Mouse (Mus musculus) G1E (cell line): ENCODE measurements around the gene Rasgef1b. TPM values are rescaled to one million over a fixed set of nuclear protein-coding genes. Genes with fewer than 3 reads are reported as not detected.

Source experiments
- ATAC-seq: 2 replicates; pipeline ENCODE4 v1.8.0; 2016; ENCODE audit warnings: mild to moderate bottlenecking; ENCODE audit not compliant: insufficient number of reproducible peaks, poor library complexity, low FRiP score, severe bottlenecking; ENCODE audit errors: extremely low read depth
- DNase-seq: peaks from one replicate; pipeline ENCODE4 v3.0.0; 2012; ENCODE audit warnings: low spot score
- H3K27me3 ChIP-seq: 2 replicates; pipeline ENCODE4 v1.6.1; 2012; ENCODE audit warnings: mild to moderate bottlenecking, low read length, inconsistent platforms; ENCODE audit not compliant: insufficient read depth
- H3K36me3 ChIP-seq: replicated peaks from 2 replicates; pipeline ENCODE3; 2012; ENCODE audit warnings: mild to moderate bottlenecking, inconsistent platforms
- H3K4me1 ChIP-seq: 2 replicates; pipeline ENCODE4 v1.6.1; 2012; ENCODE audit warnings: low read depth, low read length, inconsistent platforms, mixed read lengths; ENCODE audit not compliant: insufficient read depth
- H3K4me3 ChIP-seq: 2 replicates; pipeline ENCODE4 v1.5.1; 2012; ENCODE audit warnings: low read depth, mild to moderate bottlenecking, inconsistent platforms, low read length, moderate library complexity, mixed read lengths
- H3K9me3 ChIP-seq: replicated peaks from 2 replicates; pipeline ENCODE4 v1.6.1; 2012; ENCODE audit warnings: inconsistent platforms
- CTCF ChIP-seq: IDR thresholded peaks from 2 replicates; pipeline ENCODE4 v1.5.1; 2012; ENCODE audit warnings: low read depth, low read length, inconsistent platforms, mixed read lengths
- GATA1 ChIP-seq: IDR thresholded peaks from 2 replicates; pipeline ENCODE4 v1.6.1; 2012; ENCODE audit warnings: borderline replicate concordance, low read length, inconsistent platforms, mixed read lengths
- GATA2 ChIP-seq: IDR thresholded peaks from 2 replicates; pipeline ENCODE4 v1.6.1; 2012; ENCODE audit warnings: low read depth, low read length, inconsistent platforms, borderline replicate concordance
- POLR2AphosphoS5 ChIP-seq: IDR thresholded peaks from 2 replicates; pipeline ENCODE4 v1.6.1; 2012; ENCODE audit warnings: low read depth, low read length, inconsistent platforms; ENCODE audit not compliant: insufficient replicate concordance
- TAL1 ChIP-seq: conservative IDR thresholded peaks from 2 replicates; pipeline ENCODE4 v1.6.1; 2012; ENCODE audit warnings: low read depth, low read length, inconsistent platforms, mixed read lengths
- polyA plus RNA-seq: library from polyadenylated mRNA; stranded (reverse); fragments of >175 nt; gene quantifications from 2 replicates; pipeline ENCODE4 v1.2.3, GENCODE M21; 2012
- total RNA-seq, 2 experiments: library from RNA; stranded (forward) in 1 of 2; stranded (reverse) in 1 of 2; fragments of 200-1000 nt in 1 of 2; fragments of >200 nt in 1 of 2; fragmentation: Nextera tagmentation in 1 of 2; gene quantifications; 2 replicates each; pipeline ENCODE4 v1.2.3; 2014 to 2017

Rasgef1b gene
- total and polyA plus RNA-seq, 3 experiments: 0.38 TPM; not detected in 2

GRCm38 (mm10) chr5:99246972-99247371 is 481.9 kb downstream of the Rasgef1b start:
- Histone ChIP-seq H3K4me1 (no peaks in the 10 kb centered on the region), H3K4me3 (no peak overlapping the region), H3K27me3 (no peaks in the 10 kb centered on the region), H3K36me3 (no peaks in the 10 kb centered on the region), H3K9me3 (peaks cover 61% of the 10 kb centered on the region)
- DNase-seq: no peak
- ATAC-seq: no peak
- TF ChIP-seq CTCF (no peak), GATA2 (no peak), POLR2AphosphoS5 (no peak), TAL1 (no peak)

- peaks cover 73% of the 10 kb centered on the region for H3K9me3 ChIP-seq
These were observed 486.7 kb downstream of the Rasgef1b start for GRCm38 (mm10) chr5:99241988-99242740.

GRCm38 (mm10) chr5:99240501-99240900 is 488.4 kb downstream of the Rasgef1b start:
- no peak for DNase-seq
- H3K9me3 ChIP-seq: peaks cover 76% of the 10 kb centered on the region
- H3K4me1 ChIP-seq: no peaks in the 10 kb centered on the region
- no peaks in the 10 kb centered on the region for H3K27me3 ChIP-seq
- H3K4me3 ChIP-seq: no peak overlapping the region
- TF ChIP-seq CTCF (no peak), GATA1 (no peak), GATA2 (no peak), TAL1 (no peak), POLR2AphosphoS5 (no peak)
- no peaks in the 10 kb centered on the region for H3K36me3 ChIP-seq
- ATAC-seq: no peak

More at GRCm38 (mm10) chr5:99241988-99242740, 486.7 kb downstream of the Rasgef1b start:
- TF ChIP-seq GATA1 (no peak), GATA2 (no peak), POLR2AphosphoS5 (no peak)
- Histone ChIP-seq H3K27me3 (no peaks in the 10 kb centered on the region), H3K36me3 (no peaks in the 10 kb centered on the region), H3K4me1 (no peaks in the 10 kb centered on the region), H3K4me3 (no peak overlapping the region)
- ATAC-seq (no peak), DNase-seq (no peak)

GRCm38 (mm10) chr5:99239677-99240076 is 489.2 kb downstream of the Rasgef1b start:
- no peak for ATAC-seq
- no peaks in the 10 kb centered on the region for H3K4me1 ChIP-seq
- H3K9me3 ChIP-seq: peaks cover 81% of the 10 kb centered on the region
- no peak for TF ChIP-seq CTCF
- TF ChIP-seq TAL1: no peak
- no peak for TF ChIP-seq GATA1
- no peak for TF ChIP-seq POLR2AphosphoS5
- TF ChIP-seq GATA2: no peak
- no peaks in the 10 kb centered on the region for H3K36me3 ChIP-seq
- no peak for DNase-seq
- no peak overlapping the region for H3K4me3 ChIP-seq
- H3K27me3 ChIP-seq: no peaks in the 10 kb centered on the region

GRCm38 (mm10) chr5:99238150-99238549 is 490.7 kb downstream of the Rasgef1b start:
- no peaks in the 10 kb centered on the region for H3K27me3 ChIP-seq
- H3K36me3 ChIP-seq: no peaks in the 10 kb centered on the region
- H3K4me1 ChIP-seq: no peaks in the 10 kb centered on the region
- no peak for ATAC-seq
- no peak for DNase-seq
- peaks cover 76% of the 10 kb centered on the region for H3K9me3 ChIP-seq
- TF ChIP-seq GATA2: no peak
- TF ChIP-seq POLR2AphosphoS5: no peak
- no peak for TF ChIP-seq CTCF
- TF ChIP-seq TAL1: no peak
- TF ChIP-seq GATA1: no peak
- no peak overlapping the region for H3K4me3 ChIP-seq

- H3K9me3 ChIP-seq: peaks cover 77% of the 10 kb centered on the region
- H3K4me3 ChIP-seq: no peak overlapping the region
- ATAC-seq: no peak
- H3K4me1 ChIP-seq: no peaks in the 10 kb centered on the region
- H3K36me3 ChIP-seq: no peaks in the 10 kb centered on the region
- H3K27me3 ChIP-seq: no peaks in the 10 kb centered on the region
- no peak for TF ChIP-seq TAL1
- TF ChIP-seq CTCF: no peak
- no peak for TF ChIP-seq GATA1
- no peak for TF ChIP-seq POLR2AphosphoS5
- TF ChIP-seq GATA2: no peak
- no peak for DNase-seq
These were observed 491.7 kb downstream of the Rasgef1b start for GRCm38 (mm10) chr5:99236888-99237752.
